Mouse (Mus musculus) thymus, adult 2 months (tissue): ENCODE measurements at regions not wholly inside any gene's neighbourhood (a gene's known extent, or its start where the extent isn't known, plus 50 kb on each side); places are given as distances from the start of the nearest gene placed in this dataset.

Experiments
- CTCF ChIP-seq: fragments of 200-500 bp; IDR thresholded peaks from 2 replicates; pipeline ENCODE4 v1.5.1; 2012; ENCODE audit warnings: mild to moderate bottlenecking, control low read depth, low read length, moderate library complexity, borderline replicate concordance; ENCODE audit not compliant: control insufficient read depth, poor library complexity, insufficient read depth; ENCODE audit errors: extremely low read depth
- POLR2A ChIP-seq: fragments of 200-500 bp; IDR thresholded peaks from 2 replicates; pipeline ENCODE4 v1.6.1; 2012; ENCODE audit warnings: mild to moderate bottlenecking, low read length, control low read depth, moderate library complexity; ENCODE audit not compliant: control insufficient read depth, poor library complexity, insufficient read depth; ENCODE audit errors: extremely low read depth

DNA sequence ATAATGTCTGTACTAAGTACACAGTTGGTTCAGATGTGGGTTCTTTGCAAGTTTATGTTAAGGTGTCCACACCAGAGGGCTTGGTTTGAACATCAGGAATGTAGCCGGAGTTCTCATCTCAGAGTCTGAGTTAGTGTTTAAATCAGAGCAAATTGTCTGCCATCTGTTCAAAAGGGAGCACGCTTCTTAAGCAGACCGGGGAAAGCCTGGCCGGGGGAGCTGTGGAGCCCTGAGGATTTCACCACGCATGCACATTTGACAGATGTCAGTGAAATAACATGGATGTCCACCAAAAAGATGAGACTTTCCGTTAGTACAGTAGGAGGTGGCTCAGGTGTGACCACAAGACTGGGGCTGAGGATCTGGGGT is 294.5 kb upstream of the Tle4 start:
- TF ChIP-seq CTCF: no peak
- no peak for TF ChIP-seq POLR2A
